Mouse (Mus musculus) kidney, adult 2 months (tissue): ENCODE measurements at regions not wholly inside any gene's neighbourhood (a gene's known extent, or its start where the extent isn't known, plus 50 kb on each side); places are given as distances from the start of the nearest gene placed in this dataset.

ENCODE experiments used
- DNase-seq: peaks from one replicate; pipeline ENCODE4 v3.0.0; 2021
- H3K27ac ChIP-seq: fragments of 200-500 bp; 2 replicates; pipeline ENCODE4 v1.5.1; 2012; ENCODE audit warnings: low read depth, low read length, control low read depth, inconsistent platforms; ENCODE audit not compliant: insufficient read depth
- H3K27me3 ChIP-seq: fragments of 200-500 bp; replicated peaks from 2 replicates; pipeline ENCODE4 v1.6.1; 2012; ENCODE audit warnings: mild to moderate bottlenecking, moderate library complexity, low read length, inconsistent platforms; ENCODE audit not compliant: control insufficient read depth, insufficient read depth
- H3K36me3 ChIP-seq: fragments of 200-500 bp; 2 replicates; pipeline ENCODE4 v1.6.1; 2012; ENCODE audit warnings: mild to moderate bottlenecking, moderate library complexity, low read length, inconsistent platforms; ENCODE audit not compliant: control insufficient read depth, insufficient read depth
- H3K4me1 ChIP-seq: fragments of 200-500 bp; 2 replicates; pipeline ENCODE4 v1.6.1; 2011; ENCODE audit warnings: low read length; ENCODE audit not compliant: control insufficient read depth, insufficient read depth
- H3K4me3 ChIP-seq: fragments of 200-500 bp; 2 replicates; pipeline ENCODE4 v1.5.1; 2011; ENCODE audit warnings: mild to moderate bottlenecking, low read depth, low read length, control low read depth; ENCODE audit not compliant: insufficient read depth
- CTCF ChIP-seq: fragments of 200-500 bp; conservative IDR thresholded peaks from 2 replicates; pipeline ENCODE4 v1.5.1; 2011; ENCODE audit warnings: low read depth, mild to moderate bottlenecking, control low read depth, low read length, moderate library complexity, mixed read lengths; ENCODE audit not compliant: insufficient read depth, insufficient read length
- POLR2A ChIP-seq: fragments of 200-500 bp; IDR thresholded peaks from one replicate; pipeline ENCODE4 v1.6.1; 2011; ENCODE audit warnings: low read depth, low read length, control low read depth
- WGBS: fragments of 180-500 bp; shearing (Covaris S2); methylation state at CpG from one replicate; pipeline ENCODE4 v1.1.7; 2018; 5-methylcytosine and 5-hydroxymethylcytosine counted together

DNA sequence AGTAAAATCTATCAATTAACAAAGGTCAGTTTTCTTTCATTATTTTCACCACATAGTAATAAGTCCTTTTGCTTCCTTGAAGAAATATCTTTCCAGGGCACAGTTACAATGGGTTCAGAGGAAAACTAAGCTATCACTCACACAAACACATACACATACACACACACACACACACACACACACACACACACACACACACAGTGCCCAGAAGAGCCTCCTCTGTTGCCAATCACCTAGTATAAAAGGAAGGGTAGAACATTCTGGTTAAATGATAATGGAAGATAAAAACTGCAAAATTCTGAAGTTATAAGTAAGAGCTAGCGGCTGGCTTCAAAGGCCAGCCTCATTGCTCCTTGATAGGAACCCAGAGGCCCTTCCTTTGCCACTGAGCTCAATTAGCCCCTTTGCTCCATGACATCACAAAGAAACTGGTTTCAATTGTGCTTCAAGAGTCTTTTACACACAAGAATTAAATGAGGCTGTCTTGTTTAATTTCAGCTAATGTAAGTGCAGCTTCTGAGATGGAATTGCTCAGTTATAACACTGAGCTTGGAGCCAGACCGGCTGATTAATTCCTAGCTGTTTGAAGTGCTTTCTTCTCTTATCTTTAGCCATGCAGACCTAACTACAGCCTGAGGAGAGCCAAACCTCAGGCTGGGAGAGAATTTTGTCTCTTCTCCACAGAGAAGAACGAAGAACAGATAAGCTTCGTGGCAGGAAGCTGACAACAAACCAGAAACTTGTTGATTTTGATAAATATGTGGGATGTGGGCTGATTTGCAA, 262.1 kb downstream of the Pdha2 start:
- no peak for TF ChIP-seq CTCF
- TF ChIP-seq POLR2A: no peak
- H3K4me3 ChIP-seq: no peak overlapping the region

DNA sequence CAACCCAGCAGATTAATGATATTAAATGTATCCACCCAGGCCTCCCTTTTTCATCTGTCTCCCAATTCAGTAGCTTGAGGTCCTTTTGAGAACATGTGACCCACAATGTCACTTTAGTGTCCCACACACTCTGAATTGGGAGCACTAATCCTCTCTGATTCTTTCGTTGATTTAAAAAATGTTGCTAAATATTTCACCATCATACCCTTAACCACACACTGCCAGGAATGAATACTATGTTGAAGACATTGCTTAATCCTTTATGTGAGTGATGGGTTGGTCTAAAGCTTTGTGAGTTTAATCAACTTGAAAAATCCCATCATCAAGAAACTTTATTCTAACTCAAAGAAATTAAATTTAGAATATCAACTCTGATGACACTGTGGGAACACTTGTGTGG, 269.7 kb downstream of the Pdha2 start:
- no peak overlapping the region for H3K27ac ChIP-seq
- H3K4me1 ChIP-seq: no peaks in the 10 kb centered on the region
- no peak for DNase-seq
- no peaks in the 10 kb centered on the region for H3K27me3 ChIP-seq
- 78% methylated on average over 1 of the region's 1 CpGs for WGBS
- no peak for TF ChIP-seq POLR2A
- TF ChIP-seq CTCF: no peak
- no peak overlapping the region for H3K4me3 ChIP-seq
- H3K36me3 ChIP-seq: no peaks in the 10 kb centered on the region

More for the DNA sequence above, 262.1 kb downstream of the Pdha2 start:
- H3K4me1 ChIP-seq: no peaks in the 10 kb centered on the region
- no peak overlapping the region for H3K27ac ChIP-seq
- no peaks in the 10 kb centered on the region for H3K36me3 ChIP-seq
- H3K27me3 ChIP-seq: no peaks in the 10 kb centered on the region
- no peak for DNase-seq
- WGBS: 73% methylated on average over 4 of the region's 4 CpGs

DNA sequence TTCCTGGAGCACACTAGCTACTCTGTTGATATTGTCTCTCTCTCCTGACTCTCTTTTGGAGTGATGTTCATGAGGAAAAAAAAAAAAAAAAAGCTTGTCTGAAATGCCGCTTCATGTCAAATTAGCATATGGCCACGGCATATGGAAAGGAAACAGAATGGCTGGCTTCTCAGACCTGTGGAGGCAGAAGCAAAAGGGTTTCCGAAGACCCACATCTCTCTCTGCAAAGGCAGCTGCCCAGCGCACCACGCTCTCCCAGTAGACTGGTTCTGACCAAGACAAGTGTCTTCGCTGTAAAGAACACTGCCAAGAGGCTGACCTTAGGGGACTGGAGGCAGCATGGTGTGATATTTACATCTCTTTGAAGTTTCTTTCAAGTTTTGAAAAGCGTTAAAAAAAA, 270.3 kb downstream of the Pdha2 start:
- no peaks in the 10 kb centered on the region for H3K36me3 ChIP-seq
- H3K27me3 ChIP-seq: no peaks in the 10 kb centered on the region
- TF ChIP-seq CTCF (no peak), POLR2A (no peak)
- H3K4me1 ChIP-seq: no peaks in the 10 kb centered on the region
- no peak overlapping the region for H3K27ac ChIP-seq
- DNase-seq: no peak
- H3K4me3 ChIP-seq: no peak overlapping the region
- 84% methylated on average over 7 of the region's 7 CpGs for WGBS

DNA sequence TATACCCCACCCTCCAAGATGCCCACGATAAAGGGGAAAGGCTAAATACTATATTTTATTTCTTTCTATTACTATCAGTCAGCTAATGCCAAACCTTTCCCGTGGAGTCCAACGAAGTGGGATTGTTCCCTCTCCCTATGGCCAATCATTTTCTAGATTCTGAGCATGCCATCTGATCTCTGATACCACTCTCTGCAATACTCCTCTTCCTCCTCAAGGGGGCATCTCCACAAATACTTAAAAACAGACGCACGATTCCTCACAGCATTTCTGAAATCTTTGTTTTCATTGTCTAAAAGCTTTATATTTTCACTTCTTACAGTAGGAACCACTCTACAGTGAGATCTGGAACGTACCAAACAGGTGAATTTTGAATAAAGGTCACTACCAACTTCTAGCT, 270.8 kb downstream of the Pdha2 start:
- H3K27ac ChIP-seq: no peak overlapping the region
- H3K27me3 ChIP-seq: no peaks in the 10 kb centered on the region
- no peaks in the 10 kb centered on the region for H3K36me3 ChIP-seq
- H3K4me1 ChIP-seq: no peaks in the 10 kb centered on the region
- H3K4me3 ChIP-seq: no peak overlapping the region
- 89% methylated on average over 6 of the region's 6 CpGs for WGBS
- TF ChIP-seq POLR2A (no peak), CTCF (no peak)
- no peak for DNase-seq

DNA sequence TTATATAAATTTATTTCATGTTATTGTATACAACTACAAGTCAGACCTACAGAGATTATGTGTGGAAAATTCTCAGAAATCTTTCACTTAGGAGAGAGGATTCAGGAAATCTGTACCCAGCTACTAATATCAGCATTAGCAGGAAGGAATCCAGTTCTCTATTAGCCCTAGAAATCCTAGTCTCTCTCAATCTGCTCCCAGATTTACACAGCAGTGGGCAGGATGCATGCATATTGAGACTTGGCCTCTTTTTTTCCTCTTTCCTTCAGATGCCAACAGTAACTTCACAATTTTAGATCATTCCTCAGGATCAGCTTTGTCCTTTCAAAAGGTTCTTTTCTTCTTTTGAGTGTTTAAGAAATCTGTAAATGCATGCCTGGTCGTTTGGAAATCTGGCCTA, 279.0 kb downstream of the Pdha2 start:
- H3K4me1 ChIP-seq: no peaks in the 10 kb centered on the region
- 34% methylated on average over 1 of the region's 1 CpGs for WGBS

DNA sequence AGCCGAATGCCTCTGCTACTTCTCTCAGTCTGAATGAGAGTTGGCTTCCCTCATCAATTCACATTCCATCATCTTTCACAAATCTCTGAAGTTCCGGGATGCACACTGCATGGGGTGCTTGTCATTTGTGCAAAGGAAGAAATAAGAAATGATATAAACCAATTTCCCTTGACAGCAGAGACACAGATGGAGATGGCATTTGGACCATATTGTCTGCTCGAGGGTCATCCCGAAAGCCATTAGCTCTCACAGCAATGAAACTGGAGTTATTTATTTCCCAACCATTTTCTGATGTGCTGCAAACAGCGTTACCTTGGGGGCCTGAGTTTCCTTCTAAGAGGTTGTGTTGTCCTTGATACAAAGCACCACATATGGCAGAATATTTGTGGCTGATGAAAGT, 285.5 kb downstream of the Pdha2 start:
- no peaks in the 10 kb centered on the region for H3K4me1 ChIP-seq
- TF ChIP-seq CTCF (no peak), POLR2A (no peak)
- H3K4me3 ChIP-seq: no peak overlapping the region
- no peak for DNase-seq
- H3K27ac ChIP-seq: no peak overlapping the region
- WGBS: 87% methylated on average over 5 of the region's 5 CpGs
- H3K27me3 ChIP-seq: no peaks in the 10 kb centered on the region
- H3K36me3 ChIP-seq: no peaks in the 10 kb centered on the region

More for the DNA sequence above, 279.0 kb downstream of the Pdha2 start:
- DNase-seq: no peak
- Histone ChIP-seq H3K36me3 (no peaks in the 10 kb centered on the region), H3K27me3 (no peaks in the 10 kb centered on the region), H3K27ac (no peak overlapping the region), H3K4me3 (no peak overlapping the region)
- no peak for TF ChIP-seq POLR2A
- no peak for TF ChIP-seq CTCF

DNA sequence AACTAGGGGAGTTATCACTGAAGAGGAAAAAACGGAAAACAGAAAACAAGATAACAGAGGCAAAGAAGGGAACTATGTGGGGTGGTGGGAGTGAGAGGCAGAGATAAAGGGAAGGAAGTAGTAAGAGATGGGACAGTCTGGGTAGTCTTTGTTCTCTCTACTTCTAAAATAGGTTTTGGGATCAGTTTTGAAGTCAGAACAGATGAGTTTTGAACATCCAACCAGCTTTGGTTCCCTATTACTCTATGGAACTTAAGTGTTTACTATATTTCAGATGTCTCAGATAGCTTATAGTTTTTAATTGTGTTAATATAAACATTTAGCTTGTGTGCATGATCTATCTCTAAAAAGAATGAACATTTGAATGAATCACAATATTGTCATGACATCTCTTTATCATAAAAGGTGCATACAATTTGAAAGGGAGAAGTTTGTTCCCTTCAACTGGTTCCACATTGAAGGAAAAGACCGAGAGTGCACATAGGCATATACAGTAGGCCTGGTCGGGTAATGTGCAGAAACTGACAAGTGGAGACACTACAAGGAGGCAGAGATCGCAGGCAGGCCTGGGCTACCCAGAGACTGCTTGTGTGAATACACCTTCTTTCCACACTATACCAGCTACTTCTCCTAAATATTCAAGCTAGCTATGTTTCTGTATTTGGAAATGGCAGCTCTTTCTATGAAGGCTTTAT, 335.8 kb downstream of the Pdha2 start:
- Histone ChIP-seq H3K27ac (no peak overlapping the region), H3K4me1 (no peaks in the 10 kb centered on the region), H3K36me3 (no peaks in the 10 kb centered on the region), H3K27me3 (no peaks in the 10 kb centered on the region), H3K4me3 (no peak overlapping the region)
- no peak for TF ChIP-seq CTCF
- no peak for TF ChIP-seq POLR2A
- no peak for DNase-seq
- WGBS: 89% methylated on average over 4 of the region's 4 CpGs
